9 mouse cellular contexts compared by ENCODE assay signal in the genomic region with DNA sequence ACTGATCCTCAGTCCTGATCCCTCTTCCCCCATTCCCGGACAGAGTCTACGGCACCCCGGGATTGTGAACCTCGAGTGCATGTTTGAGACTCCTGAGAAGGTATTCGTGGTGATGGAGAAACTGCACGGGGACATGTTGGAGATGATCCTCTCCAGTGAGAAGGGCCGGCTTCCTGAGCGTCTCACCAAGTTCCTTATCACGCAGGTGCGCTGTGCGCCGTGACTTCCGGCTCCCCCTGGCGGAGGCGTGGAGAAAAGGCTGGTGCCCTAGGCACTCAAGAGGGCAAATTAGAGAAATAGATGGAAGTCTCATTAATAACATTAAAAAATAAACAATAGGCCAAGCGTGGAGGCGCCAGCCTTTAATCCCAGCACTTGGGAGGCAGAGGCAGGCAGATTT. TPM values are rescaled to one million over a fixed set of nuclear protein-coding genes. Genes with fewer than 3 reads are reported as not detected.
DNase-seq lines count a peak whose midpoint lies in the region; ATAC-seq and TF ChIP-seq lines count a peak whose summit lies in the region.
"Had no signal": no experiment of that assay in that cellular context is flagged by ENCODE, and none has a peak within 500 bp of the region (broad histone marks: within the 10 kb centered on the region; RNA-seq: fewer than 3 reads in every experiment).

No protein-coding gene starts in this region.

- H3K27me3 ChIP-seq in thymus, adult 2 months (ENCODE audit: control insufficient read depth, insufficient read depth, low read length), result no peaks in the 10 kb centered on the region
- H3K27me3 ChIP-seq: neural tube, embryonic 12.5 days had no signal

- no peak for TF ChIP-seq POLR2A in thymus, adult 2 months (IDR thresholded peaks at IDR 0.05; ENCODE audit: control insufficient read depth, extremely low read depth, insufficient read depth, low read length, poor library complexity)

- peak; percentile 80 for TF ChIP-seq CTCF in thymus, adult 2 months (IDR thresholded peaks at IDR 0.05; ENCODE audit: borderline replicate concordance, control insufficient read depth, extremely low read depth, insufficient read depth, low read length, poor library complexity)

- peaks cover 95% of the 10 kb centered on the region for H3K36me3 ChIP-seq in thymus, adult 2 months (ENCODE audit: control insufficient read depth, insufficient read depth, low read length)

- H3K27ac ChIP-seq in thymus, adult 2 months (ENCODE audit: control insufficient read depth, insufficient read depth, low read length), result no peak overlapping the region
- H3K27ac ChIP-seq: neural tube, embryonic 12.5 days had no signal

- no peak overlapping the region for H3K4me3 ChIP-seq in thymus, adult 2 months (ENCODE audit: control insufficient read depth, insufficient read depth, low read length)
- H3K4me3 ChIP-seq: neural tube, embryonic 12.5 days had no signal

- DNase-seq in frontal cortex, postnatal 36 days (ENCODE audit: low spot score in 2 of 2), result no peak
- peak; percentile 77 to 78 for DNase-seq in B cell, adult 2 months
- peak; percentile 54 for DNase-seq in adrenal gland, postnatal 25 days
- DNase-seq in lung, postnatal 36 days, result peak; percentile 44
- peak; percentile 57 for DNase-seq in thymus, adult 2 months
- no peak for DNase-seq in Muller cell, postnatal 12 days (ENCODE audit: inconsistent ontology term)

- ATAC-seq in frontal cortex, adult (ENCODE audit: low TSS enrichment), result 0 out of 2 replicates have a peak, but pooled peaks have one; percentile 29
- peak; percentile 53 to 74 for ATAC-seq in hematopoietic stem cell, adult 5-6 weeks (replicated peaks in 1 of 2; ENCODE audit: insufficient read depth in 1 of 2, low FRiP score in 2 of 2, low TSS enrichment in 1 of 2, low read depth in 1 of 2, poor library complexity in 2 of 2, severe bottlenecking in 2 of 2)

- 54% methylated on average over 17 of the region's 17 CpGs for whole genome bisulfite sequencing in thymus, adult 2 months

- H3K4me1 ChIP-seq in thymus, adult 2 months (replicated peaks; ENCODE audit: control insufficient read depth, insufficient read depth, low read length), result no peaks in the 10 kb centered on the region
- H3K4me1 ChIP-seq: neural tube, embryonic 12.5 days had no signal

RNA-seq across cellular contexts. Expression of gene Prkd2, which starts 15.6 kb away (rescaled TPM):
- total RNA-seq in adrenal gland, postnatal 25 days (2021), result 17.5 and 23.9 TPM in 2 replicates
- 22.3 and 30.6 TPM in 2 replicates for total RNA-seq in hematopoietic stem cell, adult 5-6 weeks (2017)
- polyA plus RNA-seq in thymus, adult 2 months (2012; rRNA removed), result 363 and 406 TPM in 2 replicates

RNA-seq across cellular contexts. Expression of gene Dact3, which starts 16.8 kb away (rescaled TPM):
- 1.8 and 2.8 TPM in 2 replicates for total RNA-seq in adrenal gland, postnatal 25 days (2021)
- 0.99 TPM in 1 of 2 replicates, not detected in the other for total RNA-seq in hematopoietic stem cell, adult 5-6 weeks (2017)
- 3.8 and 4.4 TPM in 2 replicates for polyA plus RNA-seq in thymus, adult 2 months (2012; rRNA removed)

RNA-seq across cellular contexts. Expression of gene Gng8, which starts 33.2 kb away (rescaled TPM):
- 0.70 TPM in 1 of 2 replicates, not detected in the other for total RNA-seq in adrenal gland, postnatal 25 days (2021)
- total RNA-seq in hematopoietic stem cell, adult 5-6 weeks (2017), result 0.25 TPM in 1 of 2 replicates, not detected in the other
- polyA plus RNA-seq in thymus, adult 2 months (2012; rRNA removed), result 0.62 and 1.7 TPM in 2 replicates

RNA-seq across cellular contexts. Expression of gene Fkrp, which starts 41.8 kb away (rescaled TPM):
- 27.5 and 28.2 TPM in 2 replicates for total RNA-seq in adrenal gland, postnatal 25 days (2021)
- 8.7 and 15.6 TPM in 2 replicates for total RNA-seq in hematopoietic stem cell, adult 5-6 weeks (2017)
- polyA plus RNA-seq in thymus, adult 2 months (2012; rRNA removed), result 48.7 and 51.5 TPM in 2 replicates

RNA-seq across cellular contexts. Expression of gene Strn4, which starts 42.6 kb away (rescaled TPM):
- total RNA-seq in adrenal gland, postnatal 25 days (2021), result 73.7 and 116 TPM in 2 replicates
- total RNA-seq in hematopoietic stem cell, adult 5-6 weeks (2017), result 50.9 and 54.5 TPM in 2 replicates
- 307 and 318 TPM in 2 replicates for polyA plus RNA-seq in thymus, adult 2 months (2012; rRNA removed)

Comparison
In these comparisons a context has a peak if more than half of its experiments do, and no peak if none do; other contexts are left out.
1. DNase-seq: peak in B cell, adult 2 months (2 of 2), adrenal gland, postnatal 25 days (single experiment), lung, postnatal 36 days (single experiment) and thymus, adult 2 months (single experiment); none in frontal cortex, postnatal 36 days (0 of 2) and Muller cell, postnatal 12 days (single experiment).